8 mouse cellular contexts compared by ENCODE assay signal in genomic region chr10:61680015-61680913, GRCm38 (mm10). TPM values are rescaled to one million over a fixed set of nuclear protein-coding genes. Genes with fewer than 3 reads are reported as not detected.
DNase-seq lines count a peak whose midpoint lies in the region; ATAC-seq and TF ChIP-seq lines count a peak whose summit lies in the region.

TSS of gene Sar1a (plus strand) at chr10:61680299.

- H3K4me2 ChIP-seq in embryonic facial prominence, embryonic 15.5 days (replicated peaks), result peak within 1 kb of the TSS; percentile 60
- peak within 1 kb of the TSS; percentile 73 for H3K4me2 ChIP-seq in kidney, embryonic 14.5 days (replicated peaks; ENCODE audit: low read depth, low read length)
- peak within 1 kb of the TSS; percentile 53 for H3K4me2 ChIP-seq in limb, embryonic 15.5 days

- H3K36me3 ChIP-seq in embryonic facial prominence, embryonic 15.5 days, result peaks cover 15% of the 10 kb centered on the region
- peaks cover 14% of the 10 kb centered on the region for H3K36me3 ChIP-seq in kidney, embryonic 14.5 days (ENCODE audit: control insufficient read depth, insufficient read depth, low read length)
- peaks cover 16% of the 10 kb centered on the region for H3K36me3 ChIP-seq in limb, embryonic 15.5 days

- peaks cover 2% of the 10 kb centered on the region; the same call in 1 of the 2 replicates for H3K4me1 ChIP-seq in bone marrow, adult 2 months (ENCODE audit: control insufficient read depth, insufficient read depth, low read length)
- H3K4me1 ChIP-seq in embryonic facial prominence, embryonic 15.5 days, result peaks cover 22% of the 10 kb centered on the region
- peaks cover 7% of the 10 kb centered on the region; the same call in 1 of the 2 replicates for H3K4me1 ChIP-seq in kidney, embryonic 14.5 days (ENCODE audit: control insufficient read depth, insufficient read depth, low read length)
- H3K4me1 ChIP-seq in limb, embryonic 15.5 days, result peaks cover 14% of the 10 kb centered on the region

- TF ChIP-seq CTCF in bone marrow, adult 2 months (IDR thresholded peaks at IDR 0.05; ENCODE audit: control insufficient read depth, insufficient read depth, low read length), result no peak

- WGBS in bone marrow, adult 2 months, result under 1% methylated on average over 84 of the region's 84 CpGs
- under 1% methylated on average over 84 of the region's 84 CpGs for WGBS in embryonic facial prominence, embryonic 15.5 days
- under 1% methylated on average over 68 of the region's 84 CpGs for WGBS in kidney, embryonic 14.5 days
- under 1% methylated on average over 84 of the region's 84 CpGs for WGBS in limb, embryonic 15.5 days

- no peaks in the 10 kb centered on the region for H3K27me3 ChIP-seq in embryonic facial prominence, embryonic 15.5 days
- no peaks in the 10 kb centered on the region for H3K27me3 ChIP-seq in kidney, embryonic 14.5 days (ENCODE audit: control insufficient read depth, insufficient read depth, low read length)
- no peaks in the 10 kb centered on the region for H3K27me3 ChIP-seq in limb, embryonic 15.5 days

- H3K27ac ChIP-seq in bone marrow, adult 2 months (ENCODE audit: control insufficient read depth, insufficient read depth, low read depth, low read length, poor library complexity), result peak within 1 kb of the TSS; percentile 83
- peak within 1 kb of the TSS; percentile 93 for H3K27ac ChIP-seq in embryonic facial prominence, embryonic 15.5 days (replicated peaks)
- peak within 1 kb of the TSS; percentile 76; the same call in 1 of the 2 replicates for H3K27ac ChIP-seq in kidney, embryonic 14.5 days (ENCODE audit: low read depth, low read length)
- peak within 1 kb of the TSS; percentile 94 for H3K27ac ChIP-seq in limb, embryonic 15.5 days

- peak; percentile 100 for ATAC-seq in embryonic facial prominence, embryonic 15.5 days (ENCODE audit: insufficient number of reproducible peaks, low FRiP score, low TSS enrichment, low read depth)
- peak; percentile 100 for ATAC-seq in kidney, embryonic 14.5 days (ENCODE audit: low FRiP score, low TSS enrichment)
- peak; percentile 100 for ATAC-seq in limb, embryonic 15.5 days (ENCODE audit: insufficient number of reproducible peaks, low FRiP score, low TSS enrichment, low read depth)

- H3K9me3 ChIP-seq in embryonic facial prominence, embryonic 15.5 days (replicated peaks), result no peaks in the 10 kb centered on the region
- no peaks in the 10 kb centered on the region for H3K9me3 ChIP-seq in kidney, embryonic 14.5 days (ENCODE audit: control insufficient read depth, low read length)
- no peaks in the 10 kb centered on the region for H3K9me3 ChIP-seq in limb, embryonic 15.5 days

- peak; percentile 97 for DNase-seq in 416B (ENCODE audit: low read depth)
- DNase-seq in heart, adult 9 months (ENCODE audit: low spot score in 2 of 2), result peak; percentile 98
- DNase-seq in monocyte, adult 2 months (ENCODE audit: low read depth in 1 of 2, low spot score in 2 of 2), result peak; percentile 94 to 99
- DNase-seq in spleen, postnatal 36 days (ENCODE audit: low spot score in 2 of 2), result peak; percentile 98

- peak; percentile 70; the same call in 1 of the 2 replicates for TF ChIP-seq POLR2A in bone marrow, adult 2 months (IDR thresholded peaks at IDR 0.05; ENCODE audit: borderline replicate concordance, control insufficient read depth, low read depth, low read length)

- H3K4me3 ChIP-seq in bone marrow, adult 2 months (replicated peaks; ENCODE audit: control insufficient read depth, low read depth, low read length), result peak within 1 kb of the TSS; percentile 87
- H3K4me3 ChIP-seq in embryonic facial prominence, embryonic 15.5 days (replicated peaks), result peak within 1 kb of the TSS; percentile 88
- H3K4me3 ChIP-seq in kidney, embryonic 14.5 days (ENCODE audit: low read length), result peak within 1 kb of the TSS; percentile 95
- peak within 1 kb of the TSS; percentile 91 for H3K4me3 ChIP-seq in limb, embryonic 15.5 days

- H3K9ac ChIP-seq in embryonic facial prominence, embryonic 15.5 days, result peak within 1 kb of the TSS; percentile 99
- peak within 1 kb of the TSS; percentile 95 for H3K9ac ChIP-seq in kidney, embryonic 14.5 days (ENCODE audit: low read depth, low read length)
- peak within 1 kb of the TSS; percentile 97 for H3K9ac ChIP-seq in limb, embryonic 15.5 days

RNA-seq across cellular contexts. Expression of gene Sar1a, which starts in this region (rescaled TPM):
- polyA plus RNA-seq in bone marrow, adult 2 months (2011; ENCODE audit: insufficient read depth, insufficient read length, low replicate concordance, missing spikeins), result 52.5 and 68.8 TPM in 2 replicates
- polyA plus RNA-seq in embryonic facial prominence, embryonic 15.5 days (2015; fragmentation: Nextera tagmentation; extraction: Ambion mirVana), result 284 and 297 TPM in 2 replicates
- 161 and 246 TPM in 2 replicates for polyA plus RNA-seq in kidney, embryonic 14.5 days (2014; fragmentation: Nextera tagmentation; extraction: Ambion mirVana)
- 323 and 343 TPM in 2 replicates for polyA plus RNA-seq in limb, embryonic 15.5 days (2015; fragmentation: Nextera tagmentation; extraction: Ambion mirVana)

Comparison
In these comparisons a context has a peak if more than half of its experiments do, and no peak if none do; other contexts are left out.
1. Peak in every context shown above with its lines: DNase-seq, ATAC-seq, H3K4me3 ChIP-seq and H3K27ac ChIP-seq.